Mouse (Mus musculus) CH12.LX (cell line): ENCODE measurements around the gene Gm49325. TPM values are rescaled to one million over a fixed set of nuclear protein-coding genes. Genes with fewer than 3 reads are reported as not detected.

Experiments used
- DNase-seq: peaks from one replicate; pipeline ENCODE4 v3.0.0-alpha.2; 2013; ENCODE audit errors: extremely low read depth
- H3K27ac ChIP-seq: 2 replicates; pipeline ENCODE4 v1.5.1; 2012; ENCODE audit warnings: low read depth, mild to moderate bottlenecking, control low read depth, moderate library complexity; ENCODE audit not compliant: insufficient read depth
- H3K27me3 ChIP-seq: replicated peaks from 2 replicates; pipeline ENCODE3; 2012; ENCODE audit warnings: inconsistent platforms
- H3K36me3 ChIP-seq, 2 experiments: replicated peaks in 1 of 2; 2 replicates each; pipeline versions ENCODE3 to v1.6.1; 2012; ENCODE audit warnings: inconsistent platforms in 1 of 2, low read length in 1 of 2, mild to moderate bottlenecking in 1 of 2, mixed read lengths in 1 of 2, moderate library complexity in 1 of 2; ENCODE audit not compliant: control insufficient read depth in 1 of 2, insufficient read depth in 1 of 2
- H3K4me1 ChIP-seq, 2 experiments: 2 replicates each; pipeline ENCODE4 v1.6.1; 2012; ENCODE audit warnings: inconsistent platforms in 1 of 2, moderate library complexity in 1 of 2; ENCODE audit not compliant: insufficient read depth in 2 of 2, control insufficient read depth in 1 of 2
- H3K4me2 ChIP-seq: 2 replicates; pipeline ENCODE4 v1.6.1; 2012; ENCODE audit warnings: low read depth, mild to moderate bottlenecking, control low read depth; ENCODE audit not compliant: poor library complexity, insufficient read depth, severe bottlenecking
- H3K4me3 ChIP-seq, 3 experiments: fragments of 150-350 bp in 1 of 3; sonication (generic) in 1 of 3; replicated peaks in 1 of 3; 2 replicates each; pipeline versions ENCODE3 to v1.5.1; 2011 to 2012; ENCODE audit warnings: low read depth in 2 of 3, low read length in 2 of 3, mild to moderate bottlenecking in 2 of 3, moderate library complexity in 2 of 3, control low read depth in 1 of 3, improper control_type of control experiment in 1 of 3, inconsistent platforms in 1 of 3, mixed read lengths in 1 of 3; ENCODE audit not compliant: poor library complexity in 1 of 3
- H3K79me2 ChIP-seq: replicated peaks from 2 replicates; pipeline ENCODE4 v1.6.1; 2012; ENCODE audit warnings: mild to moderate bottlenecking, moderate library complexity; ENCODE audit not compliant: control insufficient read depth, poor library complexity, insufficient read depth, severe bottlenecking; ENCODE audit errors: extremely low read depth
- H3K9ac ChIP-seq: 2 replicates; pipeline ENCODE4 v1.6.1; 2012; ENCODE audit warnings: low read depth, mild to moderate bottlenecking, control low read depth, moderate library complexity; ENCODE audit not compliant: insufficient read depth
- H3K9me3 ChIP-seq: replicated peaks from 2 replicates; pipeline ENCODE3; 2012; ENCODE audit warnings: low read length, inconsistent platforms, mixed read lengths
- CHD2 ChIP-seq: IDR thresholded peaks from 2 replicates; pipeline ENCODE4 v1.6.1; 2011; ENCODE audit warnings: low read length, improper control_type of control experiment
- E2F4 ChIP-seq: IDR thresholded peaks from 2 replicates; pipeline ENCODE4 v1.6.1; 2011; ENCODE audit warnings: low read depth, low read length, improper control_type of control experiment; ENCODE audit not compliant: insufficient replicate concordance
- ELF1 ChIP-seq: IDR thresholded peaks from 2 replicates; pipeline ENCODE4 v1.6.1; 2014; ENCODE audit warnings: low read depth, mild to moderate bottlenecking, inconsistent platforms, low read length, improper control_type of control experiment
- ETS1 ChIP-seq: conservative IDR thresholded peaks from 2 replicates; pipeline ENCODE4 v1.6.1; 2012; ENCODE audit warnings: low read depth, mild to moderate bottlenecking, inconsistent platforms, low read length, improper control_type of control experiment, moderate library complexity
- IRF4 ChIP-seq: IDR thresholded peaks from 2 replicates; pipeline ENCODE4 v1.6.1; 2014; ENCODE audit warnings: low read depth, mild to moderate bottlenecking, inconsistent platforms, low read length, improper control_type of control experiment
- JUN ChIP-seq: IDR thresholded peaks from 2 replicates; pipeline ENCODE4 v1.6.1; 2011; ENCODE audit warnings: low read depth, mild to moderate bottlenecking, low read length, improper control_type of control experiment, moderate library complexity; ENCODE audit not compliant: insufficient read depth
- JUND ChIP-seq: conservative IDR thresholded peaks from 2 replicates; pipeline ENCODE4 v1.6.1; 2011; ENCODE audit warnings: low read depth, low read length, improper control_type of control experiment
- MAFK ChIP-seq: IDR thresholded peaks from 2 replicates; pipeline ENCODE4 v1.6.1; 2011; ENCODE audit warnings: low read length, improper control_type of control experiment; ENCODE audit not compliant: insufficient replicate concordance
- MAX ChIP-seq: IDR thresholded peaks from 2 replicates; pipeline ENCODE4 v1.6.1; 2011; ENCODE audit warnings: low read length, improper control_type of control experiment
- MAZ ChIP-seq: IDR thresholded peaks from 2 replicates; pipeline ENCODE4 v1.6.1; 2012; ENCODE audit warnings: low read depth, mild to moderate bottlenecking, inconsistent platforms, low read length, improper control_type of control experiment, moderate library complexity
- MEF2A ChIP-seq: IDR thresholded peaks from 2 replicates; pipeline ENCODE4 v1.6.1; 2014; ENCODE audit warnings: low read depth, mild to moderate bottlenecking, inconsistent platforms, low read length, improper control_type of control experiment, borderline replicate concordance
- NELFE ChIP-seq: IDR thresholded peaks from 2 replicates; pipeline ENCODE4 v1.6.1; 2011; ENCODE audit warnings: low read depth, low read length, improper control_type of control experiment
- NRF1 ChIP-seq: IDR thresholded peaks from 2 replicates; pipeline ENCODE4 v1.6.1; 2014; ENCODE audit warnings: low read depth, mild to moderate bottlenecking, inconsistent platforms, low read length, improper control_type of control experiment, moderate library complexity
- RCOR1 ChIP-seq: conservative IDR thresholded peaks from 2 replicates; pipeline ENCODE4 v1.6.1; 2012; ENCODE audit warnings: low read depth, mild to moderate bottlenecking, inconsistent platforms, low read length, improper control_type of control experiment
- SIN3A ChIP-seq: IDR thresholded peaks from 2 replicates; pipeline ENCODE4 v1.6.1; 2012; ENCODE audit warnings: low read length, improper control_type of control experiment, inconsistent platforms
- SMC3 ChIP-seq: IDR thresholded peaks from 2 replicates; pipeline ENCODE4 v1.6.1; 2011; ENCODE audit warnings: low read depth, low read length, improper control_type of control experiment
- TBP ChIP-seq: conservative IDR thresholded peaks from 2 replicates; pipeline ENCODE4 v1.6.1; 2011; ENCODE audit warnings: low read depth, low read length, improper control_type of control experiment
- TCF12 ChIP-seq: IDR thresholded peaks from 2 replicates; pipeline ENCODE4 v1.6.1; 2014; ENCODE audit warnings: low read depth, mild to moderate bottlenecking, inconsistent platforms, low read length, improper control_type of control experiment
- UBTF ChIP-seq: IDR thresholded peaks from 2 replicates; pipeline ENCODE4 v1.6.1; 2012; ENCODE audit warnings: low read depth, mild to moderate bottlenecking, inconsistent platforms, low read length, improper control_type of control experiment, moderate library complexity
- USF2 ChIP-seq: conservative IDR thresholded peaks from 2 replicates; pipeline ENCODE4 v1.6.1; 2011; ENCODE audit warnings: low read depth, low read length, improper control_type of control experiment
- ZC3H11A ChIP-seq: IDR thresholded peaks from 2 replicates; pipeline ENCODE4 v1.6.1; 2012; ENCODE audit warnings: low read depth, mild to moderate bottlenecking, inconsistent platforms, low read length, improper control_type of control experiment
- ZKSCAN1 ChIP-seq: IDR thresholded peaks from 2 replicates; pipeline ENCODE4 v1.6.1; 2012; ENCODE audit warnings: low read depth, inconsistent platforms, low read length, improper control_type of control experiment, borderline replicate concordance
- ZMIZ1 ChIP-seq: IDR thresholded peaks from 2 replicates; pipeline ENCODE4 v1.6.1; 2012; ENCODE audit warnings: low read depth, mild to moderate bottlenecking, inconsistent platforms, low read length, improper control_type of control experiment
- ZNF384 ChIP-seq: IDR thresholded peaks from 2 replicates; pipeline ENCODE4 v1.6.1; 2012; ENCODE audit warnings: low read depth, low read length, improper control_type of control experiment, inconsistent platforms
- dilution Hi-C: fragments of 300-500 bp; cut with MboI; formaldehyde crosslinking; loops from 2 replicates; pipeline ENCODE4 v1.14.3; 2020; ENCODE audit warnings: low sequenced_read_pairs; ENCODE audit not compliant: extremely low pct_unique_long_range_greater_than_20kb, extremely low pct_ligation_motif_present
- in situ Hi-C: fragments of 300-500 bp; cut with MboI; formaldehyde crosslinking; loops from 3 replicates; pipeline ENCODE4 v1.14.3; 2019; ENCODE audit warnings: low sequenced_read_pairs, low pct_ligation_motif_present, low pct_unique_long_range_greater_than_20kb, mixed read lengths
- polyA plus RNA-seq: library from polyadenylated mRNA; unstranded; fragments of >175 nt; gene quantifications from 2 replicates; pipeline ENCODE4 v1.2.1, GENCODE M21; 2012; ENCODE audit warnings: low read depth; ENCODE audit not compliant: insufficient read length
- total RNA-seq, 2 experiments: library from RNA; depleted of rRNA; stranded (reverse); fragments of 300-350 nt in 1 of 2; fragments of >200 nt in 1 of 2; gene quantifications; 2 replicates each; pipeline ENCODE4 v1.2.3; 2012 to 2014

The Gm49325 gene
- total and polyA plus RNA-seq, 3 experiments, result 1.1 to 26.9 TPM; not detected in 1

GRCm38 (mm10) chr10:77560090-77560489, 45.9 kb upstream of the Gm49325 start:
- Histone ChIP-seq H3K4me2 (no peak overlapping the region), H3K4me1 (peaks cover 0 to 5% of the 10 kb centered on the region in 2 experiments; a peak in 1 of 4 replicates), H3K27me3 (no peaks in the 10 kb centered on the region), H3K36me3 (peaks cover 68 to 93% of the 10 kb centered on the region in 2 experiments), H3K9me3 (no peaks in the 10 kb centered on the region), H3K27ac (no peak overlapping the region), H3K4me3 (no peak overlapping the region), H3K9ac (no peak overlapping the region), H3K79me2 (no peaks in the 10 kb centered on the region)
- no peak for TF ChIP-seq JUND
- no peak for TF ChIP-seq ZC3H11A
- no peak for TF ChIP-seq JUN
- TF ChIP-seq ELF1, result no peak
- no peak for TF ChIP-seq MAFK
- no peak for TF ChIP-seq UBTF
- no peak for TF ChIP-seq CHD2
- no peak for TF ChIP-seq RCOR1
- TF ChIP-seq NELFE, result no peak
- TF ChIP-seq NRF1, result no peak
- TF ChIP-seq ZMIZ1, result no peak
- TF ChIP-seq MAZ, result no peak
- TF ChIP-seq TCF12, result no peak
- no peak for TF ChIP-seq E2F4
- no peak for TF ChIP-seq ETS1
- TF ChIP-seq IRF4, result no peak
- no peak for TF ChIP-seq TBP
- dilution Hi-C loops, result no loop called here
- in situ Hi-C loops, result no loop called here
- DNase-seq, result no peak

- dilution Hi-C loops (no loop called here), in situ Hi-C loops (no loop called here)
- H3K9ac ChIP-seq, result no peak overlapping the region
- H3K9me3 ChIP-seq, result no peaks in the 10 kb centered on the region
- no peak overlapping the region for H3K27ac ChIP-seq
- H3K79me2 ChIP-seq, result no peaks in the 10 kb centered on the region
- H3K4me2 ChIP-seq, result no peak overlapping the region
- no peak for DNase-seq
- no peak overlapping the region for H3K4me3 ChIP-seq
- H3K4me1 ChIP-seq, result peaks cover 0 to 5% of the 10 kb centered on the region in 2 experiments; a peak in 1 of 4 replicates
- TF ChIP-seq SIN3A (no peak), MAFK (no peak), ZMIZ1 (no peak), USF2 (no peak), MEF2A (no peak), MAX (no peak), E2F4 (no peak), ZNF384 (no peak), SMC3 (no peak), ZC3H11A (no peak), JUN (no peak), IRF4 (no peak), ZKSCAN1 (no peak)
- H3K27me3 ChIP-seq, result no peaks in the 10 kb centered on the region
- peaks cover 73 to 95% of the 10 kb centered on the region in 2 experiments for H3K36me3 ChIP-seq
These were observed 45.2 kb upstream of the Gm49325 start for GRCm38 (mm10) chr10:77560830-77561229.
